Mouse (Mus musculus) T-cell, adult 2 months (primary cell): ENCODE measurements around the gene Calr3.

ENCODE experiments used
- DNase-seq: peaks from one replicate; pipeline ENCODE4 v3.0.0; 2022; ENCODE audit warnings: low spot score

Gene Calr3

GRCm38 (mm10) chr8:72438248-72439015, 5.2 kb downstream of the Calr3 start:
- no peak for DNase-seq

- DNase-seq: no peak
Measured at GRCm38 (mm10) chr8:72434952-72435351, 8.7 kb downstream of the Calr3 start.

- peak; percentile 65 for DNase-seq
Measured at GRCm38 (mm10) chr8:72429676-72430075, 14.0 kb downstream of the Calr3 start.

GRCm38 (mm10) chr8:72422926-72423325, 20.7 kb downstream of the Calr3 start:
- no peak for DNase-seq

- DNase-seq: peak; percentile 99
Measured at GRCm38 (mm10) chr8:72421362-72422335, 22.0 kb downstream of the Calr3 start, which contains the start of gene Eps15l1. TSS of gene Eps15l1 (minus strand) at chr8:72421460.

DNA sequence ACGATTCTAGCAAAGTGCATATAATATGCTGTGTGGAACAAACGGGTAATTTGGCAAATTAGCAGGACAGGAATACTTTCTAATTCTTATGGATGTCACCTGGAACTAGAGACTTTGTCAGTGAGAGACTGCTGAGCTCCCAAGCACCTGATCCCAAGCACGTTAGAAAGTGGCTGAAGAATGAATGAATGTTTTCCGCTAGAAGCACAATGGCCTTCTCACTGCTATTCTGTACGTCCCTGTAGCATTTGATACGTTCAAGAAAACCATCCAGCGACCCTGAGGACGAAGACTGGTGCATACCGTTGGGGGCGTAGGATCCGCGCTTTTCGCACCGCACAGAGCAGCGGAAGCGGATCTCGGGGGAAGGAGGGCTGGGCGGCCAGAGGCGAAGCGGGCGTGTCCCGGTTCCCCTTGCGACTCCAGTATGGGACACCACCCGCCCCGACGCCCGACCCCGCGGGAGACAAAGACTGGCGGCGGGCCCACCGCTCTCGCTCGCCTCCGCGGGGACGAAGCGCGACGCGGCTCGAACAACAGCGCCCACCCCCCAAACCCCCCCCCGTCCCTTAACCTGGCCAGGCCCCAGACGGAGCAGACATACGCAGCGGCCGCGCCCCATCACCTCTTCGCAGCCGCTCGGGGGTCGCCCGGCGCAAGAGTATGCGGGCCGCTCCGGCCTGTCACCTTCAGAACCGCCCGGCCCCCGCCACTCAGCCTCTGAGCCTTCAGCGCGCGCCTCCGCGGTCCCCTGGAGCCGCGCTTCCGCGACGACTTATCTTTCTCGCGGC, 22.9 kb downstream of the Calr3 start:
- DNase-seq: peak; percentile 55

DNA sequence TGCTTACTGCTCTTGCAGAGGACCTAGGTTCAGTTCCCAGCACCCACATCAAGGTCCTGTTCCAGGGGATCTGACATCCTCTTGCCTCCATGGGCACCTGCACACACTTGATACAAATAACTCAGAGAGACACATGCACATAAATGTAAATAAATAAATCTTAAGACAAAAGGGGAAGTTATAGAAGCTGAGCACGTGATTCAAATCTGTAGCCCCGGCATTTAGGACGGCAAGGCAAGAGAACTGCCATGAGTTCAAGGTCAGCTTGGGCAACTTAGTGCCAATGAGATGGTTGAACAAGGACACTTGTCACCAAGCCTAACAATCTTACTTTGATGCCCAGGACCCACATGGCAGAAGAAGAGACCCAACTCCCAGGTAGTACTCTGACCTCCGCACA, 25.6 kb downstream of the Calr3 start:
- DNase-seq: no peak

- DNase-seq: no peak
Measured at GRCm38 (mm10) chr8:72415252-72415651, 28.4 kb downstream of the Calr3 start.

DNA sequence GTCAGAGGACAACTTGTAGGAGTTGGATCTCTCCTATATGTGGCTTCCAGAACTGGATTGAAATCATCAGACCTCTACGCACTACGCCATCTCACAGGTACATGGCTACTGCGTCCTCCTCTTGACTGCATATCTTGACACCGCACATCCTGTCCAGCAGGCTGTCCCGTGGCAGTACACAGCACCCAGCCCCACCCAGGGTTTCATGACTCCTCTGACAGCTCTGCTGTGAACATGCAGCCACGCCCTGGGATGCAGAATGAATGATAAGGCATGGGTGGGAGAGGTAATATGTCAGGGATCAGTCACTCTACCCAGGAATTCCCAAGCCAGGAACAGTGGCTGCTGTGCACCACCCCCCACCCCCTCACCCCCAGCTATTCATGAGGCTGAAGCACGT, 29.8 kb downstream of the Calr3 start:
- no peak for DNase-seq

DNA sequence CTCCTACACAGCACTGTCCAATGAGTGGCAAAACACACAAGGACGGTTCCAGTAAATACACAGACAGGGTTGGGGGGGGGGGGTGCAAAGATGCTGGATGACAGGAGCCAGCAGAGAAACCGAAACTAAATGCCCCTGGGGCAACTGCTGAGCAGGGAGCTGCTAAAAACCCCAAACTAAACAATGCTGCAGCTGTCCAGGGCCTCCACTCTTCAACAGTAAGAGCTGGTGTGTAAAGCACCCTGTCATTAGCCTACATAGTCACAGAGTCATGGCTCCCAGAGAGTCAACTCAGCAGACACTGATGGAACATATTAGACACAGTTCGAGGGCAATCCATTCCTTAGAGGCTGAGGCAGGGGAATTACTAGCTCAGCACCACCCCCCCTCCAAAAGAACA, 34.2 kb downstream of the Calr3 start:
- DNase-seq: no peak

GRCm38 (mm10) chr8:72407878-72408277, 35.8 kb downstream of the Calr3 start:
- DNase-seq: no peak

GRCm38 (mm10) chr8:72402981-72403380, 40.7 kb downstream of the Calr3 start:
- DNase-seq: no peak

DNA sequence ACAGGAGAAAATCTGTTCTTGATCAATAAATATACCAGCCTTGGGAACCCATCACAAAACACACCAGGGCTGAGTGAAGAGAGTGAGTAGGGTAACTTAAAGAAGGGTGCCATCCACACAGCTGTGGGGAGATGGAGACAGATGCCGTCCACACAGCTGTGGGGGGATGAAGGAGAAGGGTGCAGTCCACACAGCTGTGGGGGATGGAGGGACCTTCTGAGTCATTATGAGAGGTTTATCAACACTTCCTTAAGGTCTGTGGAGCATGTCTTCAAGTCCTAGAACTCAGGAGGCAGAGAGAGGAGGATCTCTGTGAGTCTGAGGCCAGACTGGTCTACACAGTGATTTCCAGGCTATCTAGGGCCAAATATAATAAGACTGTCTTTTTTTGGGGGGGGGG, 42.3 kb downstream of the Calr3 start:
- no peak for DNase-seq

GRCm38 (mm10) chr8:72385737-72386136, 57.9 kb downstream of the Calr3 start:
- DNase-seq: no peak

DNA sequence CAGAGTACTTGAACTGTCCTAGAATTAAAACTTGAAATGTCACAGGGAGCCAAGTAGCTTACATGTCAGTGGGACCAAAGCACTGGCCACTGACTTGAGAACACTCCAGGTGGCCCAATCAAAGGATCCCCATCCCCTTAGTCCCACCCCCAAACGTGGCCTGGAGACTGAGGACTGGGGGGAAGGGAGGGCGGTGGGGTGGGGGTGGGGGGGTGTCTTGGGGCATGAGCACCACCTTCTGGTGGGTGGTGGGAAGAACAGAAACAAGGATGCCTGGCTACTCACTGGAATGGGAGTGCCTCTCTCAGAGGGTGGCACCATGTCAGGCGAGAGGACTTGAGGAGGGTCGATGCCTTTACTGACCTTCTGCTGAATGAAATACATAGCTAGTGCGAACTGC, 61.3 kb downstream of the Calr3 start:
- no peak for DNase-seq

DNA sequence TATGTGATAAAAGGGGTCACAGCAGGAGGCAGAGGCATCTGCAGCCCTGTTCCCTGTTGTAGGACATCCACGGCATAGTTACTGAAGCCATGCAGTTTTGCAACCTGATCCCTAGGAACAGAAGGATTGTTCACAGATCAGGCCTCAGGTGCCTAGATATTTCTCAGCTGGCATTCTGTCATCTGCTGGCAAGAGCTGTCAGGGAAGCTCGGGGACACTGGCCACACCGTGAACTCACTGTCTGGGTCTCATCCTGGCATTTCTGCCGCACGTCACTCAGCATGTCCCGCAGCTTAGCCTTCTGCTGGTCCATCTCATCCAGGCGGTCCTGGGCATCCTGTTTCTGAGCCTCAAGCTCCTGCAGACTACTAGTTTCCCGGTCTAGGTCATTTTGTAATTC, 63.0 kb downstream of the Calr3 start:
- DNase-seq: no peak

GRCm38 (mm10) chr8:72376900-72377299, 66.8 kb downstream of the Calr3 start:
- DNase-seq: no peak

- no peak for DNase-seq
Measured at GRCm38 (mm10) chr8:72376309-72376708, 67.4 kb downstream of the Calr3 start.

DNA sequence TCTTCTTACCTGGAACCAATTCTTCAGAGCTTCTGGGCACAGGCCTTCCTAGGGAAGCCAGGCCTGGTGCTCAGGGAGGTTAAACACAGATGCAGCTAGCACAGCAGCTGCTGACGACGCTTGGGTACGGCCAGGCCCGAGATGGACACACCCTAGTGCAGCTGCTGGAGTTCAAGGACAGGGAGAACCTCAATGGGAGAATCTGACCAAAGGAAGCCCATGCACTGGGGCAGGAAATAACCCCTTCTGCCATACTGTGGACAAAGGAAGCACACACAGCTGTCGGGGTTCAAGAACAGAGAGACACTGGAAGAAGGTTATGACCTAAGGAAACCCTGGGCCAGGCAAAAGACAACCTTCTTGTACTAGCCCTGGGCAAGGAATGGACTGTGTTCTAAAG, 68.5 kb downstream of the Calr3 start:
- no peak for DNase-seq
